23 mouse cellular contexts compared by ENCODE assay signal in the genomic region with DNA sequence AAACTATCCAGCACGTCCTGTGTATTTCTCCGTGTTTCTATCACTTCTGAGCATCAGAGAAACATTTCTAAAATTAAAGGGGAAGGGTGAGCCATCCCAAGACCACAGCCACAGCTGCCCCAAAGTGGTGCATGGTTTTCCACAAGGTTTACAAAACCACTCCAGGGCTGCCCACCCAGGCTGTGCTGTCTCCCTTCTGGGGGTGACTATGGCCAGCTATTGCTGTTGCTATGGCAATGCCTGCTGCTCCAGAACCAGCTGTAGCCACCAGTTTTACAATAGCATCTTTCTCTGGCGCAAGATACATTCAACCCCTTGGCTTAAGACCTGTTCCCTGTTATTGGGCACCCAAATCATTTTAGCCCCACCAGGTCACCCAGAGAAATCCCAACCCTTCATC.
"Had no signal": no experiment of that assay in that cellular context is flagged by ENCODE, and none has a peak within 500 bp of the region (broad histone marks: within the 10 kb centered on the region; RNA-seq: fewer than 3 reads in every experiment).

No protein-coding gene starts in this region.

- ATAC-seq: hindbrain, postnatal 0 days; intestine, embryonic 16.5 days; liver, embryonic 12.5 days had no signal

- H3K27me3 ChIP-seq: heart, embryonic 13.5 days; heart, embryonic 15.5 days; hindbrain, embryonic 13.5 days; kidney, embryonic 15.5 days; limb, embryonic 13.5 days; limb, embryonic 15.5 days; liver, embryonic 12.5 days had no signal

- H3K9ac ChIP-seq: heart, embryonic 13.5 days; heart, embryonic 15.5 days; hindbrain, embryonic 13.5 days; kidney, embryonic 15.5 days; limb, embryonic 13.5 days; limb, embryonic 15.5 days; liver, embryonic 12.5 days; liver, embryonic 14.5 days had no signal

- H3K4me3 ChIP-seq: heart, embryonic 13.5 days; heart, embryonic 15.5 days; hindbrain, embryonic 13.5 days; kidney, embryonic 15.5 days; limb, embryonic 13.5 days; limb, embryonic 15.5 days; liver, embryonic 12.5 days had no signal

- H3K9me3 ChIP-seq: heart, embryonic 15.5 days; kidney, embryonic 15.5 days; limb, embryonic 15.5 days; liver, embryonic 12.5 days had no signal

- H3K27ac ChIP-seq: heart, embryonic 13.5 days; heart, embryonic 15.5 days; hindbrain, embryonic 13.5 days; hindbrain, postnatal 0 days; kidney, embryonic 15.5 days; kidney, postnatal 0 days; limb, embryonic 13.5 days; limb, embryonic 15.5 days; liver, embryonic 12.5 days; liver, embryonic 14.5 days had no signal

- H3K4me2 ChIP-seq: heart, embryonic 11.5 days; heart, embryonic 13.5 days; heart, embryonic 15.5 days; hindbrain, embryonic 13.5 days; kidney, embryonic 15.5 days; limb, embryonic 13.5 days; limb, embryonic 15.5 days; liver, embryonic 12.5 days had no signal

- DNase-seq: gastrocnemius, postnatal 14 days; gastrocnemius, postnatal 36 days; heart, adult 18-20 months; kidney, adult 11 months; kidney, adult 2 months; kidney, adult 9 months; kidney, postnatal 14 days; kidney, postnatal 36 days; layer of hippocampus, adult 9-11 months; layer of hippocampus, postnatal 36 days; left cerebral cortex, postnatal 4 days had no signal

- H3K36me3 ChIP-seq: heart, embryonic 15.5 days; kidney, embryonic 15.5 days; limb, embryonic 13.5 days; limb, embryonic 15.5 days; liver, embryonic 12.5 days had no signal

- H3K4me1 ChIP-seq: heart, embryonic 13.5 days; heart, embryonic 15.5 days; kidney, embryonic 15.5 days; limb, embryonic 13.5 days; limb, embryonic 15.5 days; liver, embryonic 12.5 days had no signal
